Mouse (Mus musculus) ES-E14 (cell line): ENCODE data around the gene Ncoa5. TPM values are rescaled to one million over a fixed set of nuclear protein-coding genes. Genes with fewer than 3 reads are reported as not detected.

Source experiments
- DNase-seq: peaks from one replicate; pipeline ENCODE4 v3.0.0-alpha.2; 2013; ENCODE audit warnings: low read depth, low spot score
- H3K27ac ChIP-seq: 2 replicates; pipeline ENCODE4 v1.5.1; 2012; ENCODE audit warnings: low read depth, mild to moderate bottlenecking, low read length, moderate library complexity, mixed read lengths; ENCODE audit not compliant: poor library complexity, insufficient read depth, severe bottlenecking
- H3K36me3 ChIP-seq: 2 replicates; pipeline ENCODE4 v1.6.1; 2012; ENCODE audit warnings: mild to moderate bottlenecking, low read length, moderate library complexity, mixed read lengths; ENCODE audit not compliant: control insufficient read depth, poor library complexity, insufficient read depth, severe bottlenecking
- H3K4me1 ChIP-seq, 2 experiments: fragments of 150-350 bp in 1 of 2; sonication (generic) in 1 of 2; 2 replicates each; pipeline ENCODE4 v1.6.1; 2012; ENCODE audit warnings: low read length in 2 of 2, mild to moderate bottlenecking in 1 of 2, mixed read lengths in 1 of 2; ENCODE audit not compliant: control insufficient read depth in 2 of 2, insufficient read depth in 2 of 2, poor library complexity in 1 of 2
- H3K4me3 ChIP-seq, 2 experiments: fragments of 150-350 bp in 1 of 2; sonication (generic) in 1 of 2; 2 replicates each; pipeline ENCODE4 v1.5.1; 2012; ENCODE audit warnings: low read length in 2 of 2, low read depth in 1 of 2, mild to moderate bottlenecking in 1 of 2, mixed read lengths in 1 of 2; ENCODE audit not compliant: insufficient read depth in 1 of 2, poor library complexity in 1 of 2, severe bottlenecking in 1 of 2
- H3K9ac ChIP-seq: 2 replicates; pipeline ENCODE4 v1.6.1; 2012; ENCODE audit warnings: low read depth, mild to moderate bottlenecking, low read length, mixed read lengths; ENCODE audit not compliant: poor library complexity, insufficient read depth, severe bottlenecking
- H3K9me3 ChIP-seq: fragments of 150-350 bp; sonication (generic); 2 replicates; pipeline ENCODE4 v1.6.1; 2012; ENCODE audit warnings: low read depth, mild to moderate bottlenecking, low read length; ENCODE audit not compliant: control insufficient read depth, insufficient read depth
- CHD2 ChIP-seq: IDR thresholded peaks from 2 replicates; pipeline ENCODE4 v1.6.1; 2014; ENCODE audit warnings: mild to moderate bottlenecking, low read depth, low read length, inconsistent platforms
- HCFC1 ChIP-seq: IDR thresholded peaks from 2 replicates; pipeline ENCODE4 v1.6.1; 2012; ENCODE audit warnings: low read length, inconsistent platforms, borderline replicate concordance; ENCODE audit not compliant: insufficient read depth
- MAFK ChIP-seq: IDR thresholded peaks from 2 replicates; pipeline ENCODE4 v1.6.1; 2014; ENCODE audit warnings: mild to moderate bottlenecking, low read depth, low read length, inconsistent platforms; ENCODE audit not compliant: insufficient read depth
- ZC3H11A ChIP-seq: IDR thresholded peaks from 2 replicates; pipeline ENCODE4 v1.6.1; 2012; ENCODE audit warnings: low read depth, mild to moderate bottlenecking, inconsistent platforms, low read length, borderline replicate concordance
- ZNF384 ChIP-seq: IDR thresholded peaks from 2 replicates; pipeline ENCODE4 v1.6.1; 2012; ENCODE audit warnings: low read depth, low read length, inconsistent platforms
- in situ Hi-C, 2 experiments: fragments of 600-800 bp; cut with MboI; formaldehyde crosslinking; loops; one replicate each; pipeline ENCODE4 v1.15.1; 2025; ENCODE audit warnings: low sequenced_read_pairs in 2 of 2, inconsistent platforms in 1 of 2; ENCODE audit not compliant: unreplicated experiment in 2 of 2
- total RNA-seq: library from RNA; depleted of rRNA; stranded (reverse); fragments of 300-350 nt; gene quantifications from 2 replicates; pipeline ENCODE4 v1.2.3, GENCODE M21; 2012; rRNA removed

The Ncoa5 gene
- total RNA-seq: 26.0 and 31.5 TPM in 2 replicates

GRCm38 (mm10) chr2:165034131-165035057 is at the start of gene Ncoa5:
Gene Ncoa5 (minus strand): TSS chr2:165034867.
- Histone ChIP-seq H3K4me1 (peaks cover under 1 to 8% of the 10 kb centered on the region in 2 experiments; a peak in 3 of 4 replicates), H3K9me3 (no peaks in the 10 kb centered on the region), H3K4me3 (peak within 1 kb of the TSS; percentile 87 to 96), H3K27ac (peak within 1 kb of the TSS; percentile 56; the same call in 1 of the 2 replicates), H3K9ac (peak within 1 kb of the TSS; percentile 93), H3K36me3 (no peaks in the 10 kb centered on the region)
- TF ChIP-seq MAFK (no peak), HCFC1 (peak; percentile 74)
- in situ Hi-C loops: no loop called here
- peak; percentile 96 for DNase-seq

- Histone ChIP-seq H3K36me3 (no peaks in the 10 kb centered on the region), H3K27ac (no peak overlapping the region), H3K9me3 (no peaks in the 10 kb centered on the region), H3K4me3 (no peak overlapping the region), H3K4me1 (no peaks in the 10 kb centered on the region; a peak in 1 of 4 replicates), H3K9ac (no peak overlapping the region)
- no peak for TF ChIP-seq MAFK
- no peak for TF ChIP-seq ZC3H11A
- TF ChIP-seq CHD2: no peak
- TF ChIP-seq ZNF384: no peak
- no peak for TF ChIP-seq HCFC1
- in situ Hi-C loops: no loop called here
- DNase-seq: no peak
Observed at GRCm38 (mm10) chr2:165081257-165081656, 46.6 kb upstream of the Ncoa5 start.

GRCm38 (mm10) chr2:165080657-165081056 is 46.0 kb upstream of the Ncoa5 start:
- Histone ChIP-seq H3K4me3 (no peak overlapping the region), H3K4me1 (peaks cover 0 to 3% of the 10 kb centered on the region in 2 experiments; a peak in 1 of 4 replicates), H3K9me3 (no peaks in the 10 kb centered on the region), H3K27ac (no peak overlapping the region), H3K9ac (no peak overlapping the region), H3K36me3 (no peaks in the 10 kb centered on the region)
- DNase-seq: no peak
- in situ Hi-C loops: no loop called here
- TF ChIP-seq CHD2: no peak
- no peak for TF ChIP-seq HCFC1
- TF ChIP-seq MAFK: no peak
- TF ChIP-seq ZC3H11A: no peak
- no peak for TF ChIP-seq ZNF384

DNA sequence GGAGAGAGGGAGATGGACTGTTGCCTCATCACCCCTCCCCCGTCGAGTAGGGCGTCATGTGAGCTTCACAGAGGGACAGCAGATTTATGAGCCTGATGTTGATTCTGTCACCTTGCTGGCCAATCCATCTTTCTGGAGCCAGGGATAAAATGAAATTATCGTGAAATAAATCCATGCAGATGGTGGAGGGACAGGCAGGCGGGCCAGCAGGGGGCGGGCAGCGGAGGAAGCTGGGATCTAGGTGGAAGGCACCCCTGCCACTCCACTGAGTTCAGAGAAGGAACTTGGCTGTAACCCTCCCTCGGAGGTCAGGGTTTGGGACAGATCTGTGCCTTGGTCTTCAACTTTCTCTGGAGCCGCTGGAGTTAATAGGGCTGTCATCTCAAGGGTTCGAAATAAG is 43.9 kb upstream of the Ncoa5 start:
- peaks cover 0 to 14% of the 10 kb centered on the region in 2 experiments; a peak in 1 of 4 replicates for H3K4me1 ChIP-seq
- no peaks in the 10 kb centered on the region for H3K9me3 ChIP-seq
- H3K27ac ChIP-seq: no peak overlapping the region
- TF ChIP-seq CHD2 (no peak), ZC3H11A (no peak), MAFK (no peak), ZNF384 (no peak), HCFC1 (no peak)
- no peaks in the 10 kb centered on the region for H3K36me3 ChIP-seq
- no peak for DNase-seq
- no peak overlapping the region for H3K4me3 ChIP-seq
- H3K9ac ChIP-seq: no peak overlapping the region
- in situ Hi-C loops: loop anchor here (5.0 to 10.0 kb wide), 3 partner anchors 206 to 284 kb away; partner anchors contain the start of gene Slc35c2 (in 1 of the 2)
